Mouse (Mus musculus) MEL-GATA-1-ER (cell line): ENCODE measurements around the gene Sept9.

Experiments
- DNase-seq: peaks from one replicate; pipeline ENCODE4 v3.0.0-alpha.2; 2012; ENCODE audit warnings: low read depth; ENCODE audit errors: extremely low read depth

Sept9 gene

DNA sequence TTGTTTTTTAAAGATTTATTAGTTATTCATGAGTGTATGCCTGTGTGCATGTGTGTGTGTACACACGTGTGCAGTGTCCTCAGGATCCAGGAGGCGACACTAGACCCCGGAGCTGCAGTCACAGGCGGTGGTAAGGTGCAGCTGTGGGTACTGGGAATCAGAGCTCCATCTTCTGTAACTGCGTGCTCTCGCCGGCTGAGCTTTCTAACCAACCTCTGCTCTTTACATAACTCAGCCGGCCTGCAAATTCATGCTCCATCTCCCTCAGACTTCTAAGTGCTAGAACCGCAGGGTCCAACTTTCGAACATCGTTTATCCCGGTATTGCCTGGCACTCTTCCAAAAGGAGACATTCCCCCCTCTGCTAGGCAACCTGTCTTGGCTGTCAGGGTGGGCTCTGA lies 24.0 kb upstream of the Sept9 start:
- DNase-seq: no peak

DNA sequence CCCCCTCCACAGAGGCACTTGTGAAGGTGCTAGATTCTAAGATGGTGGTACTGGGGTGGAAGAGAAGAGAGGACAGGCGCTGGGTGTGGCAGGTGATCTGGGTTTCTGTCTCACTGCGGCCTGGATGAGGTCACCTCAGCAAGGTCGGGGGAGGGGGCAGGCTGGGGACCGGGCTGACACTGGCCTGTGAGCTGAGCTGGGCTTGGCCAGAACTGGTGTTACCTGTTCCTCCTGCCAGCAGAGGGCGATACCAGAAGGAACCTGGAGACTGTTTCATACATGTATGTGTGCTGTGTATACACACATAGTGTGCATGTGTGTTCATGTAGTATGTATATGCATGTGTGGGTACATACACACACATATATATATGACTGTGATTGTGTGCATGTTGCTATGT lies 23.2 kb upstream of the Sept9 start:
- DNase-seq: peak; percentile 33

DNA sequence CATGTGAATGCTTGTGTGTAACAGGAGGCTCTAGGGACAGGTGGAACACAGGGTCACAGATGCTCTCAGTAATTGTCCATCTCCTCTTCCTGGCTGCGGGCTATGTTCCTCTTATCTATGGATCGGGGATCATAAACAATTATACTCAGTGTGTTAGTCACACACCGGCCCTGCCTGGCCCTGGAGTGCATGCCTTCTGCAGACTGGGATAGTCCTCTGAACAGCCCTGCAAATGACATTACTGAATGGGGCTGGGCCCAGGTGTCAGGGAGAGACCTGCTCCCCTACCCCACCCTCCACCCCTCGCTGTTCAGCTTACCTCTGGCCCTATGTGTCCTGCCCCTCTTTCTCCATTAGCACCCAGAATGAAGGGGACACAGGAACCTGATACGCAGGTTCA lies 22.6 kb upstream of the Sept9 start:
- DNase-seq: no peak

DNA sequence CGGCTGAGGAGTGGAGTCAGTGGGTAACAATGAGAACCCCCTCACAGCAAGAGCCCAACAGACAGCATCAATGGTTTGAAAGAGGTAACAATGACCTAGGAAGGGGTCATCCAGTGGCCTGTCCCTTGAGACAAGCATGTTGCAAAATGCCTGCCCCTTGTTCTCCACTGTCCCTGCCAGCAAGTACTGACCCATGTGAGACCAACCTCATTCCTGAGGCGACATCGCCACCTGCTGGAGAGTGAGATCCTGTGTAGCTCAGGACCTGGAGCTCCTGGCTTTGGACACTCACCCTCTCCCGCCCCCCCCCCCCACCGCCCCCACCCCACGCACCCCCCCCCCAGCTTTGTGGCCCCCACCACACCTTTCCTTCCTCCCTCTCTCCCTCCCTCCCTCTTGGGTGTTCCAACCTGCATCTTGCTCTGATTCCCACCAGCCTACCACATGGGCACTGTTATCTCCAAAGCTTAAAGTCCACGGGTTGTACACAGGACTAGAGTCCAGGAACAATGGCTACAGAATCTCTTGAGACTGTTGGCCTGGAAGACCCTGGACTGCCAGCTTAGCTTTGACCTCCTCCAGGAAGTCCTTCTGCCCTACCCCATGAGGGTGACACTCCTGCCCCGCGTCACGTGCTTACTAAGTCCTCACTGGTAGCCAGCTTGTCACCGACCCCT lies 22.0 kb upstream of the Sept9 start:
- DNase-seq: peak; percentile 51

DNA sequence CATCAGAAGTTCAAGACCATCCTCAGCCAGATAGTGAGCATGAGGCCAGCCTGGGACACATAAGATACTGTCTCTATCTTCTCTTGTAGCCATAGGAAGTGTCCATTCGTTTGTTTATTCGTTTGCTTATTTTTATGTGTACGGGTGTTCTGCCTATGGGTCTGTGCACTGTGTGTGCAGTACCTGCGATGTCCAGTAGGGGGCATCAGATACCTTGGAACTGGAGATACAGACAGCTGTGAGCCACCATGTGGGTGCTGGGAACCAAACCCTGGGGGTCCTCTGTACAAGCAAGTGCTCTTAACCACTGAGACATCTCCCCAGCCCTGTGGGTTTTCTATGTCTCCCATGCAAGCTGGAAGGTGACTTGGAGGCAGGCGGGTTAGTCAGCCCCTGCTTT lies 19.6 kb upstream of the Sept9 start:
- DNase-seq: no peak

DNA sequence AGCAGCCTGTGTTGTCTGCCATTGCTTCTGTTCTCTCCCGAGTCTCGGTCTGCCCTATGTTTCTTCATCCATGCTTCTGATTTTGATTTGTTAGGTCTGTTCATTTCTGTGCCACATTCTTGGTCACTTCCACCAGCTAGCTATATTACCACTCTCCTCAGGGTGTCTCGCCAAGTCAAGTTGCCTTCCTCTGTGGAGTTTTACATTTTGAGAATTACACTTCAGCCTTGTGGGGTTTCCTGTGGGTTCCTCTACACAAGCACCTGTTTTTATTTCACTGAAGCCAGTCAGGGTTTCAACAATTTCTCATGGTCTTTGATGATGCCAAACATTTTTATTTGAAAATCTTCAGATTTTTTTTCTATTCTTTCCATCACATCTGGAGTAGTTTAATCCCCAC lies 16.7 kb upstream of the Sept9 start:
- no peak for DNase-seq

DNA sequence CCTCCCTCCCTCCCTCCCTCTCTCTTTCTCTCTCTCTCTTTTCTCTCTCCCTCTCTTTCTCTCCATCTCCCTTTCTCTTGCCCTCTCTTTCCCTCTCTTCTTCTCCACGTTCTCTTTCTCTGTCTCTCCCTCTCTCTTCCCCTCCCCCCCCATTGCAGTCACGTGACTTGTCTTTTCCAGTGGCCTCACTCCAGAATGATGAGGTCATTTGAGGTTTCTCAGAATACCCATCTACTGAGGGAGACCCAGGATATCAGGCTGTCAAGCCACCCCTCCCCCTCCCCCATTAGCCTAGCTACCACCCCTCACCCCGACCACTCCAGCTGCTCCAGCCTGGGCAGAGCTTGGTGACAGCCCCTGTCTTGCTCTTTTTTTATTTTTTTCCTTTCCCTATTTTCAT lies 16.2 kb upstream of the Sept9 start:
- DNase-seq: no peak

DNA sequence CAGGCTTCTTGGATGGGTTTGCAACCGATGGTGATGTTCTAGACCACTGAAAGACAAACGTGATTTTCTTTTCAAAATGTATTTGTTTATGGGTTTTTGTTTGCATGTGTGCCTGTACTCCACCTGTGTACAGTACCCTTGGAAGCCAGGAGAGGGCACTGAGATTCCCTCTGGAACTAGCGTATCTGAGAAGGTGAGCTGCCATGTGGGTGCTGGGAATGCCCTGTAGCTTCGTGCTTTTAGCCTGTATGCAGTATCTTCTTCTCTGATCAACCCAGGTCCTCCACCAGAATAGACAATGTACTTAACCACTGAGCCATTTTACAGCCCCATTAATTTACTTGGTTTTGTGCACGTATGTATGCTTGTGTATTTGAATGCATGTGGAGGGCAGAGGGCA lies 15.6 kb upstream of the Sept9 start:
- DNase-seq: no peak

DNA sequence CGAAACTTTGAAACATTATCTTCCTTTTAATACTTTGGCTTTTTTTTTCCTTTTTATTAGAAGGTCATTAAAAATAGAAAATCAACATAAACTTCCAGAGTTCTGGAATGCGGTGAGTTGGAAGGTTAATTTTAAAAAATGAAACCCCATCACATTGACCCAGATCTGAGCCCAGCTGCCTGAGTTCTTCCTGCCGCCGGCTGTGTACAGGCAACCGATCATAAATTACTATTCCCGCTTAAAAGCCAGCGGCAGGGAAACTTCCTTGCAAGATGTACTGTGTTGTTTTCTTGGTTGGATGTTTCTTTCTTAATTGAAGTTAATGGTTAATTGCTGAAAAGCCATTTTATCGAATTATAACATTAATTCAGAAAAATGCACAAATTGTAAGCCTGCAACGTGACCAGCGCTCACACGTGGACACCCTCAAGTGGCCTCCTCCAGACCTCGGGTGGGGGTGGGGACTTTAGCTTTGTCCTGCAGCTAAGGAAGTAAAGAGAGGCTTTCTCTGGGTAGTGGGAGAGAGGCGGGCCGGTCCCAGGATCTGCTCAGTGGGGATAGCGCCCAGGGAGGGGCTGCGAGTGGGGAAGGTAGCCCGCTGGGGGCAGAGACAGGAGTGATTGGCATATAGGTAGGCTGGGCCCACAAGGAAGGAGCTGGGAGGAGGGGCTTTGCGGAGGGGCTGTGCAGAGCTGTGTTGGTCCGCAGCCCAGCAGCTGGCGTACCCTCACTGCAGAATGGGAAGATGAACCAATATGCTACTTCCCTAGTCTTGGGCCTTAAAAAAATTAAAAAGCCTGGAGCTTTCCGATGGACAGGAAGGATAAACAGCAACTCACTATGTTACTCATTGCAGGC lies 14.2 kb upstream of the Sept9 start:
- DNase-seq: no peak

DNA sequence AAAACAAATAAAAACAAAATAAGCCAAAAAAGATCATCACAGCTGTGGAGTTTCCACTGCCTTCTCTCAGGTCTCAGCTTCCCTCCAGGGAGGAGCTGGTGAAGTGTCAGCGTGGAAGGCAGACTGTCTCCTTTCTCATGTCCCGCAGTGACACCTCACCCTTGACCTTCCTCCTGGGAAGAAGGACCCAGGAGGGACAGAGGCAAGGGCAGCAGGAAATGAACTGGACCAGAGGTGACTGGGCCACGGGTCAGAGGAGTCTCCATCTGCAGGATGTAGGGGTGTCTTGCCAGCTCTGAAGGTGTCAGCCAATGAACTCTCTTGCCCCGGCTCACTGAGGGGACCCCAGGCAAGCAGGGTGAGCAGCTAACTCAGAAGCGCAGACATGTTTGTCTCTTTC lies 7.9 kb upstream of the Sept9 start:
- no peak for DNase-seq

DNA sequence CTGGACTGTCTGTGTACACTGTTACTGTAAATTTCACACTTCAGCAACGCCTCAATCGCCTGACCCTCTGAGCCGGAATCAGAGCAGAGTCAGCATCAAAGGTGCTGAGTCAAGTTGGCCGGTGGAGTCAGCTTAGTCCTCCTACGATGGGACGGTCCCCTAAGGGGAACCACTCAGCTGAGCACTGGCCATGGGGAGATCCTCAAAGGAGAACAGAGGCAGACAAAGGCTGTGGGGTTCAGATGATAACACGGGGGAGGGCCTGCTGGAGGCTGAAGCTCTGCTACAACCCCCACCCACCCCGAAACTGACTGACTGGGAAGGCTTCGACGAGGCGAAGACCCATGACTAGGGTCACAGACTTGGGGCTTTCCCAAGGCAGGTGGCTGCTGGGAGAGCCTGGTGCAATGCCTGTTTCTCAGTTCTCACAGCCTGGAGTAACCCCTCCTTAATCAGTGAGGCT lies 5.0 kb upstream of the Sept9 start:
- DNase-seq: no peak

DNA sequence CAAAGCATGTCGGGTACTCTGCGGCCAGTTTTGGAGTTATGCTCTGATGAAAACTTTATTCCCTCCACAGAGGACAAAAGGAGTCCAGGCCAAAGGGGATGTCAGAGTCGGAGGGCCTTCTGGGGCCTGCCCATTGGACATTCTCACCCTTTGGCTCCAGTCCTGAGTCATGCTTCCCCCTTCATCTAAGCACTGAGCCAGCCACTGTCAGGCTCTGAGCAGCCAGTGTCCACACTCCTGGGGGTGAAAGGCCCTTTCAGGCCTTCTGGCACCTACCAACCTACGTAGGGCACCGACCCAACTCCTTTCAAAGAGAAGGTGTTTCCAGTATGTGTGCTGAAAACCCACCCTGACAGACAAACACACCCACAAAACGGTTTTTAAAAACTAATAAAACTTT lies 3.8 kb upstream of the Sept9 start:
- DNase-seq: no peak

DNA sequence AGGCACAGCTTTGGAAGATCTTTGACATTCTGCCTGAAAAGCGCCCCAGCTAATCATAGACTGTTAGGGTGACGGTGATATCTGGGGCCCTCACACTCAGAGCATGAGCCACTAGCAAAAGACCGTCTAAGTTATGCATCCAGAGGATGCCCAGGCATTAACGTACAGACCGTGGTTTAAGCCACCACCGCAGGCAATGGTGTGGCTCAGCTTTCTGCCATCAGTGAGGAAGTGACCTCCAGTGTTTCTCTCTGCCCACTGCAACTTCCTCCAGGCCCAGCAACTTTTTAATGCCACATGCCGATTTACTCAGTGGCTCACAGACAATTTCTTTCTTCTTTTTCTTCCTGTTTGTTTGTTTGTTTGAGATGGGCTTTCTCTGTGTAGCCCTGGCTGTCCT lies 2.8 kb upstream of the Sept9 start:
- DNase-seq: no peak

DNA sequence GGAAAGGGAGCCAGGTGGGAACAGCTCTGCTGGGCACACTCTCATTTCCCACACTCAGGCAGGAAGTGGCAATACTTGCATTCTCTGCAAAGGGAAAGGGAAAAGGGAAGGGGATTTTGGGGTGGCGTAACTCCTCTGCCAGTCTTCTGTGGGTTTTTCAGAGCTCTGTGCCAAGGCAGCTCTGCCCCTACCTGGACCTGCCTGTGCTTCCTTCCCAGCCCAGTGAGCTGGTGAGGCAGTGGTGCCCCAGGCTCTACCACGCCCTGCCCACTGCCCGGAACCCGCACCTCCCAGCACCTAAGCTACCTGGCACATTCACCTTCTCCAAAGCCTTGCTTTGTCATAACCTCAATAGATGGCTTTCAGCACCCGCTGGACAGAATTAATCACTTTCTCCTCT lies 1.3 kb upstream of the Sept9 start:
- DNase-seq: no peak

DNA sequence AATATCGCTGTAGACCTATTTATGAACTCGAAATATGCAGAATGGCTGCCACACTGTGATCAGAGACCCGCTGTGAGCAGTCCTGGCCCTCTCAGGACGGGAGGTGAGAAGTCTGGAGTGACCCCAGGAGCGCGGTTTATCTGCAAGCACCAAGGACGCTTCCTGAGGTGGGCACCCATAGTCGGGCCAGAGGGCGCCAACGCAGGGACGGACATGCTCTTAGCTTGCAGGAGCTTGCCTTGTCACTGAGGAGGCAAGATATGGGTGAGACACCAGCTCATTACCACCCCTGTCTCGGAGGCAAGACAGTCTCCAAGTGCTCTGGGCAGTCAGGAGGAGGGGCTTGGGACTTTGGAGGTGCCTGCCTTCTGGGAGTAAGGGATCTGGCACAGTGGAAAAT lies 2.4 kb downstream of the Sept9 start:
- DNase-seq: no peak

DNA sequence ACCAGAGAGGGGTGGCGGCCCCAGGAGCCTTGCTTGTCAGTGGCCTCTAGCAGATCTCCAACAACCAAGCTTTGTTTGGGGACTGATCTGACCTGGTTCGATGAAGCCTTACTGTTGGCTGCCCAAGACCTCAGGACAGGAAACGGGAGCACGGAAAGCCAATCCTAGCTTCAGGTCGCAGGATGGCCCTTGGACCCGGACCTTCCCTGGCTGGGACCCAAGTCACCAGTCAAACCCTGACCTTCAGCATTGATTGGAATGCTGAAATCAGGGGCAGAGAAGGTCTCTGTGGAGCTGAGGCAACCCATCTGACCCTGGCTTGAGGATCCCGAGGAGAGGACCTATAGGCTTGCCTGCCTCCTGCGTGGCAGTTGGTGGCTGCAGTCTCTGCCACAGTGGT lies 5.1 kb downstream of the Sept9 start:
- no peak for DNase-seq

DNA sequence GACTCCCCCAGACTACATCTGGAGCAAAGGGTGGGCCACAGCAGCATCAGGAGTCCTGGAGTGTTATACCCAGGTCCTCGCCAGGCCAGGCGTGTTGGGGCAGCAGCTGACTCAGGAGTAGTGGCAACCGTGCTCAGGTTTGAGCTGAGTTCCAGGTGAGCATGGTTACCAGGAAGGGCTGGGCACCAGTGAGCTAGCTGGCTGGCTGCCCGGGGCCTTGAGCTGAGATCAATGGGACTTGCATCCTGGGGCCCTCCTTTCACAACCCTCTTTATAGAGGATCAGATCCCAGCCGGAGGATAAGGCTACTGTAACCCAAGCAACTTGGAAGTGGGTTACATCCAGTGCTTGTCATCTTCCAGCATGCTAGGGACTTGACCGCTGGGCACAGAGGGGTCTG lies 5.6 kb downstream of the Sept9 start:
- DNase-seq: no peak

DNA sequence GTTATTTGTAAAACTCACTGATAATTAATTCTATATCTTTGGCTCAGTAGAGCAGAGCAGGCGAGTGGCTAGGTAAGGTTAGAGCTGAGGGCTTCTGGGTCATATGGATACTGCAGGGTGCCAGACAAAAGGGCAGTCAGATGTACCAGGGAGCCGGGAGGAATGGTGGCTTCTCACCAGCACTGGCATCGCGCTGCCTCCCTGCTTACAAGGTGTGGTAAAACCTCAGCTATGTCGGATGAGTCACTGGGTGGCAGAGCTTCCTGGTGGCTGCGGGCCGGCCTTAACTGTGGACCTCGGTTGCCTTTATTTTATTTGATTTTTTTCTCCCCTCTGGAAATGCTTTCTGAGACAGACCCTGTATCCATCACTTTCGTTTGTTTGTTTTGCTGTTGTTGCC lies 6.0 kb downstream of the Sept9 start:
- DNase-seq: no peak

DNA sequence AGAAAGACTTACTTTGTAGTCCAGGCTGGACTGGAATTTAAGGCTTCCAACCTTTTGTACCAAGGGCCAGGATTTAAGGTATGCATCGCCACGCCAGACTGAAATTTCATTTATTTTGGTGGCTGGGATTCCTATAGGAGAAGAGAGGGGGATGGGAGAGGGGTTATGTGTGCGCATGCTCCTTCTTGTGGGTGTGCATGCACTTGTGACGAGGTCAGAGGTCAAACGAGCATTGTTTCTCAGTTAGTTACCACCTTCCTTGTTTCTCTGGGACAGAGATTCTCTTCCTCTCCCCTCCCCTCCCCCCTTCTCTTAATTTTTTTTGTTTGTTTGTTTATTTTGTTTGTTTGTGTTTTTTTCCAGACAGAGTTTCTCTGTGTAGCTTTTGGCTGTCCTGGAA lies 8.0 kb downstream of the Sept9 start:
- DNase-seq: no peak

DNA sequence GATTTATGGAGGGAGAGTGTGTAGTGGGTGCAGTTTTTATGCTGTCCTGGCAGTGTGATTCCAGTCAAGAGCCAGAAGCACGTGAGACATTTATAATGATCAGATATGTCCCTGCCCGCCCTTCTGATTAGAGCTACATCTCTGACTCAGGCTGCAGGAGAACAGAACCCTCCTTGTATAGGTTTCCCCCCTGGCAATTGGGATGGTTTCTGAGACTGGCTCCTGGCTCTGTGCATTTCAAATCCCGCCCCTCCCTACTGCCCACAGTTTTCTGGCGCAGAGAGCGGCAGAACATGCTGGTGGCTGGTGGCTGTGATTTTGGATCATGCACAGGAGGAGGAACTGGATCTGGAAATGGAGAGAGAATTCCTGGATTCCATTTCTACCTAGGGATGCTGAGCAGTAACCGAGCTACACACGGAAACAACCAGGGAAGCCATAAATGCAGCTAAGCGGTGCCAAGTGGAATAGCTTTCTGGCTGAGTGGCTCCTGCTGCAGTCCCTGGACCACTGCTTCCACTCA lies 8.8 kb downstream of the Sept9 start:
- no peak for DNase-seq

DNA sequence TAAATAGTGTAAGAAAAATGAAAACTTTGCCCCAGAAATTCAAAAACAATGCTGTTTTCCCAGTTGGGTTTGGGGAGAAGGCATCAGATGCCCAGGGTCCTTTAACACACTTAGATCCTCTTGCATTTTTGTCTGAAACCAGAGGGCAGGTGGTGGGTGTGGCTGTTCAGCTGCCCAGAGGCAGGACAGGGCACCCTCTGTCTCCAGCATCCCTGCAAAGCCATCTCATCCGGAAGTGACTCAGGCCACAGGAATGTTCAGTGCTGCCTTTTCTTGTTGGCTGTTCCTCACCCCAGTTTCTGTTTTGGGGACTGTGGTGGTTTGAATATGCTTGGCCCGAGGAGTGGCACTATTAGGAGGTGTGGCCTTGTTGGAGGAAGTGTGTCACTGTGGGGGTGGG lies 17.3 kb downstream of the Sept9 start:
- no peak for DNase-seq

DNA sequence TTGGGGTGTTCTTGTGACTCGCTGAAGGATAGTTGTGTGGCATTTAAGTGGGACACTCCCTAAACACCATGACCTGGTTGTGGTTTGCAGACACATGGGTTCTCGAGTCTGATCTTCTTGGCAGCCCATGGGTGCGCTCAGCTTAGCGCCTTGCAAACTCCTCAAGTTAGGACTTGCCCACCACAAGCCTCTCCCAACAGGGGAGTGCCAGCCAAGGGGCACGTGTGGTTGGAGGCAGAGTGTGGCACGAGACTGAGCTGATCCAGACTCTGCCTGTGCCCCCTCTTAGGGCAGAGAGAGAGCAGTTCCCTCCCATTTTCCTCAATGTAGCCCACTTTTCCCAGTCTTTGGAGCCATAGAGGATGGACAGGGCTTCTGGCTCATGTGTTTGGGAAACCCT lies 18.6 kb downstream of the Sept9 start:
- DNase-seq: no peak

DNA sequence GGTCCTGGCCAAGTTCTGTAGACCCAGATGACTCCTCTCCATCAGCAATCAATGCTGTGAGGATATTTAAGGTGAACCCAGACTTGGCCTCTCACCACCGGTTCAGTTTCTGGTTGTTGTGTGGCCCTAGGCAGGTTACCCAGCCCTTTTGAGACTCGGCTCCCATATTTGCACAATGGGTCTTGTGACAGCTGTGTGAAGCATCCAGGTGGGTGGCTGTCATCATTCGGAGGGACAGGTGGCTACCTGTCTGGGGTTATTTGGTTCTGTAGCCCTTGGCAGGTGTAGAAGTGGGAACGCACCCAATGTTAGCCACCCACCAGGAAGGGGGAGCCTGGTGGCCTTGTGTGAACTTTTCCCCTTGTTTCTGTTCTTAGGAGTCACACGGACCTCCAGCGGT lies 19.0 kb downstream of the Sept9 start:
- DNase-seq: no peak
